Mouse (Mus musculus) embryonic facial prominence, embryonic 15.5 days (tissue): ENCODE results near the gene Bckdk. TPM values are rescaled to one million over a fixed set of nuclear protein-coding genes. Genes with fewer than 3 reads are reported as not detected.

ENCODE experiments used
- ATAC-seq: fragments of 200-750 bp; cut with Nextera tagmentation; 2 replicates; pipeline ENCODE4 v1.8.0; 2017; ENCODE audit warnings: low read depth, moderate TSS enrichment; ENCODE audit not compliant: insufficient number of reproducible peaks, low FRiP score, low TSS enrichment
- H3K27ac ChIP-seq: fragments of 300-500 bp; sonication (generic); replicated peaks from 2 replicates; pipeline ENCODE4 v1.5.1; 2015; ENCODE audit warnings: mild to moderate bottlenecking, inconsistent platforms
- H3K27me3 ChIP-seq: fragments of 300-500 bp; sonication (generic); 2 replicates; pipeline ENCODE4 v1.6.1; 2015; ENCODE audit warnings: inconsistent platforms
- H3K36me3 ChIP-seq: fragments of 300-500 bp; sonication (generic); 2 replicates; pipeline ENCODE4 v1.6.1; 2015; ENCODE audit warnings: mild to moderate bottlenecking, inconsistent platforms
- H3K4me1 ChIP-seq: fragments of 300-500 bp; sonication (generic); 2 replicates; pipeline ENCODE4 v1.6.1; 2015; ENCODE audit warnings: inconsistent platforms
- H3K4me2 ChIP-seq: fragments of 300-500 bp; sonication (generic); replicated peaks from 2 replicates; pipeline ENCODE4 v1.6.1; 2015; ENCODE audit warnings: mild to moderate bottlenecking, inconsistent platforms
- H3K4me3 ChIP-seq: fragments of 300-500 bp; sonication (generic); replicated peaks from 2 replicates; pipeline ENCODE4 v1.5.1; 2015; ENCODE audit warnings: mild to moderate bottlenecking, inconsistent platforms
- H3K9ac ChIP-seq: fragments of 300-500 bp; sonication (generic); 2 replicates; pipeline ENCODE4 v1.6.1; 2015; ENCODE audit warnings: inconsistent platforms
- H3K9me3 ChIP-seq: fragments of 300-500 bp; sonication (generic); replicated peaks from 2 replicates; pipeline ENCODE4 v1.6.1; 2016; ENCODE audit warnings: inconsistent platforms
- WGBS: fragments of 180-500 bp; shearing (Covaris S2); methylation state at CpG from one replicate; pipeline ENCODE4 v1.1.7; 2015; 5-methylcytosine and 5-hydroxymethylcytosine counted together
- polyA plus RNA-seq: library from polyadenylated mRNA; unstranded; fragments of >200 nt; fragmentation: Nextera tagmentation; extraction: Ambion mirVana; gene quantifications from 2 replicates; pipeline ENCODE4 v1.2.1, GENCODE M21; 2015

The Bckdk gene
- polyA plus RNA-seq, 1 experiment from 2014 or later: 112 TPM

DNA sequence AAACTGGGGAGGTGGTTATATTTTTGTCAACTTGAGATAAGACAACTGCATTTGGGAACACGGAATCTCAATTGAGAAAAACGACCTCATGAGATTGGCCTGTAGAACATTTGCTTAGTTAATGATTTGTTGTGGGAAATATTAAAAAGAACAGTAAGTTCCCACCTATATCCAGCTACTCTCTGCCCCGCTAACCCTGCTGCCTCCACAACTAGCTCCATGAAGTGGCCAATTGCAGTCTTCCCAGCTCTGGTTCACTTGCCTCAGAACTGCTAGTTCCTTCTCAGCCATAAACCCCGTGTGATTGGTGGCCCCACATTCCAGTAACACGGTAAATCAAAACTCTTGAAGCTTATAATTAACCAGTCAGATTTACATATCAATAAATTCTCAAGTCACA is 55.5 kb downstream of the Bckdk start:
- 63% methylated on average over 5 of the region's 5 CpGs for WGBS
- H3K4me1 ChIP-seq: no peaks in the 10 kb centered on the region
- ATAC-seq: no peak

More for the DNA sequence above, 55.5 kb downstream of the Bckdk start:
- no peaks in the 10 kb centered on the region for H3K9me3 ChIP-seq
- no peaks in the 10 kb centered on the region for H3K27me3 ChIP-seq
- no peak overlapping the region for H3K27ac ChIP-seq
- no peak overlapping the region for H3K9ac ChIP-seq
- H3K36me3 ChIP-seq: no peaks in the 10 kb centered on the region
- no peak overlapping the region for H3K4me2 ChIP-seq
- no peak overlapping the region for H3K4me3 ChIP-seq

Other genes starting within 250 kb of the Bckdk start
- gene Bcl7c, start 195.1 kb upstream of the Bckdk start, polyA plus RNA-seq: 93.4 and 99.8 TPM in 2 replicates
- gene Ctf1, start 191.3 kb upstream of the Bckdk start, polyA plus RNA-seq: 25.9 and 29.8 TPM in 2 replicates
- 1.1 and 1.3 TPM in 2 replicates for gene Ctf2, start 171.9 kb upstream of the Bckdk start, polyA plus RNA-seq
- 5.2 and 5.7 TPM in 2 replicates for gene Fbxl19, start 159.5 kb upstream of the Bckdk start, polyA plus RNA-seq
- 27.6 and 28.1 TPM in 2 replicates for gene Orai3, start 134.3 kb upstream of the Bckdk start, polyA plus RNA-seq
- 26.3 and 27.0 TPM in 2 replicates for gene Setd1a, start 127.4 kb upstream of the Bckdk start, polyA plus RNA-seq
- not detected in 2 replicates for gene Gm49388, start 118.5 kb upstream of the Bckdk start, polyA plus RNA-seq
- 24.8 and 25.2 TPM in 2 replicates for gene Hsd3b7, start 103.5 kb upstream of the Bckdk start, polyA plus RNA-seq
- gene Stx4a, start 79.8 kb upstream of the Bckdk start, polyA plus RNA-seq: 58.9 and 69.6 TPM in 2 replicates
- 4.3 and 6.9 TPM in 2 replicates for gene Stx1b, start 79.5 kb upstream of the Bckdk start, polyA plus RNA-seq
- 9.7 and 10.9 TPM in 2 replicates for gene Zfp646, start 27.9 kb upstream of the Bckdk start, polyA plus RNA-seq
- 17.7 and 18.1 TPM in 2 replicates for gene Zfp668, start 27.3 kb upstream of the Bckdk start, polyA plus RNA-seq
- 2.4 and 4.6 TPM in 2 replicates for gene Prss53, start 13.1 kb upstream of the Bckdk start, polyA plus RNA-seq
- not detected in 2 replicates for gene Gm21974, start 8.6 kb upstream of the Bckdk start, polyA plus RNA-seq
- 234 and 262 TPM in 2 replicates for gene Vkorc1, start 8.5 kb upstream of the Bckdk start, polyA plus RNA-seq
- gene Kat8, start 8.4 kb downstream of the Bckdk start, polyA plus RNA-seq: 39.8 and 40.2 TPM in 2 replicates
- gene Prss8, start 26.0 kb downstream of the Bckdk start, polyA plus RNA-seq: 15.8 and 17.2 TPM in 2 replicates
- gene Prss36, start 42.6 kb downstream of the Bckdk start, polyA plus RNA-seq: 12.1 and 12.2 TPM in 2 replicates
- 394 and 418 TPM in 2 replicates for gene Fus, start 63.4 kb downstream of the Bckdk start, polyA plus RNA-seq
- 102 and 112 TPM in 2 replicates for gene Pycard, start 89.8 kb downstream of the Bckdk start, polyA plus RNA-seq
- 3.6 and 5.2 TPM in 2 replicates for gene Trim72, start 99.9 kb downstream of the Bckdk start, polyA plus RNA-seq
- 1.6 and 1.8 TPM in 2 replicates for gene Itgam, start 158.6 kb downstream of the Bckdk start, polyA plus RNA-seq
- gene Gm49368, start 158.6 kb downstream of the Bckdk start, polyA plus RNA-seq: not detected in 2 replicates
- gene Itgax, start 225.5 kb downstream of the Bckdk start, polyA plus RNA-seq: 0.14 and 0.19 TPM in 2 replicates